Mouse (Mus musculus): ENCODE measurements around the gene Rad51b. TPM values are rescaled to one million over a fixed set of nuclear protein-coding genes. Genes with fewer than 3 reads are reported as not detected.

Rad51b gene
- total and polyA plus RNA-seq, 3 experiments: 0.47 to 0.50 (median 0.49) TPM

- DNase-seq: no peak
- WGBS: 84% methylated on average over 4 of the region's 4 CpGs
- H3K36me3 ChIP-seq (ENCODE audit: control insufficient read depth, insufficient read depth, low read length): no peaks in the 10 kb centered on the region; the same call in 1 of the 2 replicates
- TF ChIP-seq EP300 (IDR thresholded peaks at IDR 0.05; ENCODE audit: insufficient read depth, low read depth, low read length): no peak
- TF ChIP-seq CTCF (IDR thresholded peaks at IDR 0.05): no peak
- no peak for TF ChIP-seq POLR2A (IDR thresholded peaks at IDR 0.05; ENCODE audit: insufficient read depth, low read depth, low read length)
- H3K4me1 ChIP-seq (ENCODE audit: control insufficient read depth, insufficient read depth, low read length): peaks cover 11% of the 10 kb centered on the region
- H3K4me3 ChIP-seq: no peak overlapping the region
- intact Hi-C loops (cut with DNase I): no loop called here
- no peak overlapping the region for H3K27ac ChIP-seq
- no peak overlapping the region for H3K9ac ChIP-seq (ENCODE audit: low read depth, low read length)
- H3K79me2 ChIP-seq (replicated peaks; ENCODE audit: control insufficient read depth, insufficient read depth, low read length): no peaks in the 10 kb centered on the region
- H3K27me3 ChIP-seq (ENCODE audit: control insufficient read depth, insufficient read depth, low read length): no peaks in the 10 kb centered on the region; the same call in 1 of the 2 replicates
These were observed 476.2 kb downstream of the Rad51b start for GRCm38 (mm10) chr12:79773246-79773645.

GRCm38 (mm10) chr12:79774571-79774970 is 477.5 kb downstream of the Rad51b start:
- H3K9ac ChIP-seq (ENCODE audit: low read depth, low read length): no peak overlapping the region
- TF ChIP-seq POLR2A (IDR thresholded peaks at IDR 0.05; ENCODE audit: insufficient read depth, low read depth, low read length) (no peak), CTCF (IDR thresholded peaks at IDR 0.05) (no peak)
- H3K27me3 ChIP-seq (ENCODE audit: control insufficient read depth, insufficient read depth, low read length): no peaks in the 10 kb centered on the region; the same call in 1 of the 2 replicates
- H3K4me3 ChIP-seq: no peak overlapping the region
- 32% methylated on average over 4 of the region's 4 CpGs for WGBS
- no peak for DNase-seq
- H3K27ac ChIP-seq: peak overlapping the region; percentile 40
- H3K79me2 ChIP-seq (replicated peaks; ENCODE audit: control insufficient read depth, insufficient read depth, low read length): no peaks in the 10 kb centered on the region
- peaks cover 11% of the 10 kb centered on the region for H3K4me1 ChIP-seq (ENCODE audit: control insufficient read depth, insufficient read depth, low read length)
- H3K36me3 ChIP-seq (ENCODE audit: control insufficient read depth, insufficient read depth, low read length): no peaks in the 10 kb centered on the region; the same call in 1 of the 2 replicates
- intact Hi-C loops (cut with DNase I): no loop called here

- Histone ChIP-seq H3K27ac (no peak overlapping the region), H3K36me3 (ENCODE audit: control insufficient read depth, insufficient read depth, low read length) (peaks cover 2% of the 10 kb centered on the region; the same call in 1 of the 2 replicates), H3K4me1 (ENCODE audit: control insufficient read depth, insufficient read depth, low read length) (peaks cover 14% of the 10 kb centered on the region), H3K9ac (ENCODE audit: low read depth, low read length) (no peak overlapping the region), H3K27me3 (ENCODE audit: control insufficient read depth, insufficient read depth, low read length) (no peaks in the 10 kb centered on the region; the same call in 1 of the 2 replicates), H3K79me2 (replicated peaks; ENCODE audit: control insufficient read depth, insufficient read depth, low read length) (no peaks in the 10 kb centered on the region), H3K4me3 (no peak overlapping the region)
- intact Hi-C loops (cut with DNase I): no loop called here
- no peak for DNase-seq
- 91% methylated on average over 5 of the region's 5 CpGs for WGBS
- TF ChIP-seq POLR2A (IDR thresholded peaks at IDR 0.05; ENCODE audit: insufficient read depth, low read depth, low read length): no peak
- TF ChIP-seq EP300 (IDR thresholded peaks at IDR 0.05; ENCODE audit: insufficient read depth, low read depth, low read length): no peak
- TF ChIP-seq CTCF (IDR thresholded peaks at IDR 0.05): no peak
These were observed 479.7 kb downstream of the Rad51b start for GRCm38 (mm10) chr12:79776828-79777227.

- Histone ChIP-seq H3K27ac (peak overlapping the region; percentile 46), H3K4me1 (ENCODE audit: control insufficient read depth, insufficient read depth, low read length) (peaks cover 6% of the 10 kb centered on the region), H3K36me3 (ENCODE audit: control insufficient read depth, insufficient read depth, low read length) (peaks cover 2% of the 10 kb centered on the region; the same call in 1 of the 2 replicates), H3K79me2 (replicated peaks; ENCODE audit: control insufficient read depth, insufficient read depth, low read length) (no peaks in the 10 kb centered on the region), H3K9ac (ENCODE audit: low read depth, low read length) (no peak overlapping the region), H3K27me3 (ENCODE audit: control insufficient read depth, insufficient read depth, low read length) (no peaks in the 10 kb centered on the region), H3K4me3 (no peak overlapping the region)
- no peak for DNase-seq
- no peak for TF ChIP-seq CTCF (IDR thresholded peaks at IDR 0.05)
- no peak for TF ChIP-seq POLR2A (IDR thresholded peaks at IDR 0.05; ENCODE audit: insufficient read depth, low read depth, low read length)
- TF ChIP-seq EP300 (IDR thresholded peaks at IDR 0.05; ENCODE audit: insufficient read depth, low read depth, low read length): no peak
- intact Hi-C loops (cut with DNase I): no loop called here
- WGBS: 43% methylated on average over 2 of the region's 2 CpGs
These were observed 483.7 kb downstream of the Rad51b start for GRCm38 (mm10) chr12:79780745-79781144.

- Histone ChIP-seq H3K27ac (no peak overlapping the region), H3K4me3 (no peak overlapping the region), H3K36me3 (ENCODE audit: control insufficient read depth, insufficient read depth, low read length) (peaks cover 2% of the 10 kb centered on the region; the same call in 1 of the 2 replicates), H3K27me3 (ENCODE audit: control insufficient read depth, insufficient read depth, low read length) (no peaks in the 10 kb centered on the region), H3K4me1 (ENCODE audit: control insufficient read depth, insufficient read depth, low read length) (peaks cover 3% of the 10 kb centered on the region), H3K9ac (ENCODE audit: low read depth, low read length) (no peak overlapping the region), H3K79me2 (replicated peaks; ENCODE audit: control insufficient read depth, insufficient read depth, low read length) (no peaks in the 10 kb centered on the region)
- WGBS: 85% methylated on average over 5 of the region's 5 CpGs
- no peak for DNase-seq
- TF ChIP-seq CTCF (IDR thresholded peaks at IDR 0.05): peak; percentile 36
- no peak for TF ChIP-seq EP300 (IDR thresholded peaks at IDR 0.05; ENCODE audit: insufficient read depth, low read depth, low read length)
- intact Hi-C loops (cut with DNase I): no loop called here
These were observed 484.7 kb downstream of the Rad51b start for GRCm38 (mm10) chr12:79781788-79782187.

- peaks cover 3% of the 10 kb centered on the region for H3K4me1 ChIP-seq (ENCODE audit: control insufficient read depth, insufficient read depth, low read length)
- intact Hi-C loops (cut with DNase I): no loop called here
- TF ChIP-seq POLR2A (IDR thresholded peaks at IDR 0.05; ENCODE audit: insufficient read depth, low read depth, low read length): no peak
- TF ChIP-seq EP300 (IDR thresholded peaks at IDR 0.05; ENCODE audit: insufficient read depth, low read depth, low read length): no peak
- peak; percentile 28; the same call in 1 of the 2 replicates for TF ChIP-seq CTCF (IDR thresholded peaks at IDR 0.05)
- whole genome bisulfite sequencing: 92% methylated on average over 6 of the region's 6 CpGs
- no peak overlapping the region for H3K27ac ChIP-seq
- H3K27me3 ChIP-seq (ENCODE audit: control insufficient read depth, insufficient read depth, low read length): no peaks in the 10 kb centered on the region
- peaks cover 2% of the 10 kb centered on the region; the same call in 1 of the 2 replicates for H3K36me3 ChIP-seq (ENCODE audit: control insufficient read depth, insufficient read depth, low read length)
- no peak for DNase-seq
- H3K9ac ChIP-seq (ENCODE audit: low read depth, low read length): no peak overlapping the region
- H3K4me3 ChIP-seq: no peak overlapping the region
- H3K79me2 ChIP-seq (replicated peaks; ENCODE audit: control insufficient read depth, insufficient read depth, low read length): no peaks in the 10 kb centered on the region
These were observed 485.5 kb downstream of the Rad51b start for GRCm38 (mm10) chr12:79782444-79783117.

All from heart, adult 2 months (tissue).